Mouse (Mus musculus) thymus, adult 18-20 months (tissue): ENCODE measurements around the gene Nmnat2.

Experiments used
- DNase-seq, 2 experiments: peaks; one replicate each; pipeline ENCODE4 v3.0.0; 2022; ENCODE audit warnings: mixed read lengths in 2 of 2

Gene Nmnat2

DNA sequence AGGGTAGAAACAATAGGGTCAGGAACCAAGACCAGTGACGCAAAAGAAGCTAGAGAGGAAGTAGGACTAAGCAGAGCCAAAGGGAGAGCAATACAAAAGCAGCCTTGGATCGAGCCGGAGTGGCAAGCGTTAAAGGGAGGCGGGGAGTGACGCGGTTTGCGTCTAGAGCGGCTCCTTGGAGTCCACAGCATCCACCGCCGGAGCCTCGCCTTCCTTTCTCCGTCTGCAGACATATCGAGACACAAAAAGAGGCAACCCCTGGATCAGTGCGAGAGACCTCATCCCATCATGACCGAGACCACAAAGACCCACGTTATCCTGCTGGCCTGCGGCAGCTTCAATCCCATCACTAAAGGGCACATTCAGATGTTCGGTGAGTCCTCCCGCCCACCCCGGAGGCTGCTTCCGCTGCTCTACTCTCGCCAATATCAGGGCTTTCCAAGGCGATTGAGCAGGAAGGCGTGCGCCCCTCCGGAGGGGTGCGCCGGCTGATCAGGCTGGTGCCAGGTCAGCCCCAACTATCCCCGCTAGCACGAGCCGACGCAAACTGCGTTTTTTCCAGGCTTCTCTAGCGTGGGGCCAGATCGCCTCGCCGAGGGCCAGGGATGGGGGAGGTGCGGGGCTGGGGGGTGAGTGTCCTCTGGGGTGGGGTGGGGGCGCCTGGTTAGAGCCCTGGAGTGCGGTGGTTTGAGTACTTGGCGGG lies at the start of gene Nmnat2:
Nmnat2 (plus strand) TSS at position 173 of the 703 bp plus-strand sequence.
- no peak for DNase-seq

DNA sequence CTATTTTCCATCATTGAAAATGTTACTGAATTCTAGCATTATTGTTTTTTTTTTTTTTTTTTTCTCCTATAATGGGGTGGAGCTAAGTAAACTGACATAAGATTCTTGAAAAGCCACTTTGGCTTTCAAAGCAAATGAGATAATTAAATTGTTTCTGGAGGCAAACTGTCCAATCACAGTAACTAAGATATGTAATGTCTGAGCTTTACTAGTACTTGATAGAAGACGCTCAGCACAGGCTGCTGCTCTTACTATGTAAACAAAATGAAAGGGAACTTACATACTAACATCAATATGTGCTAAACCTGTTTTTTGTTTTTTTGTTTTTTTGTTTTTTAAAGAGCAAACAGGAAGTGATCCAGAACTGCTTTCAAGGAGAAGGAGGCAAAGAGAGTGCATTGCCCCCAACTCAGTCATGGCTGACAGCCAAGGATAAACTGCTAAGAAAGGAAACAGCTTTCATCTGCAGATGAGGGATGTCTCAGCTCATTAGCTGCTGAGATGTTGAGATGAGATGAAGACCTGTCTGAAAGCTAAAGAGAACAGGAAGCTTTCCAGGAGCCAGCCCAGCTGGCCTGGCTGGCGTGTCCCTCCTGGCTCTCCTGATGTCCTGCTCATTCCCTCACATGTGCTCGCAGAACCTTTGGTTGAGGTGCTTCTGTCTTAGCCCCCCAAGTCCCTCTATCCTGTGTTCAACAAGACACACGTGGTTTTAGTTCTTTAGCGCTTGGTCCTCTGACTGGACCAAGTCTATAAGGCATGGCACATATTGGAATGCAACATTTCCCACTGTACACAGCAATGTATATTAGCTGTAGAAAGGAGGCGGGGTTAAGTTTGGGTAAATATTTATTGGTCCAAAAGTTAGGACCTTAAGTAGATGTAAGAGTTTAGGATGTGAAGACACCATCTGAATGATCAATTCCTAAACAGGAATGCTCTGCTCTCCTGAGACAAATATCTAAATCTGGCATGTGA lies 41.0 kb upstream of the Nmnat2 start:
- no peak for DNase-seq

DNA sequence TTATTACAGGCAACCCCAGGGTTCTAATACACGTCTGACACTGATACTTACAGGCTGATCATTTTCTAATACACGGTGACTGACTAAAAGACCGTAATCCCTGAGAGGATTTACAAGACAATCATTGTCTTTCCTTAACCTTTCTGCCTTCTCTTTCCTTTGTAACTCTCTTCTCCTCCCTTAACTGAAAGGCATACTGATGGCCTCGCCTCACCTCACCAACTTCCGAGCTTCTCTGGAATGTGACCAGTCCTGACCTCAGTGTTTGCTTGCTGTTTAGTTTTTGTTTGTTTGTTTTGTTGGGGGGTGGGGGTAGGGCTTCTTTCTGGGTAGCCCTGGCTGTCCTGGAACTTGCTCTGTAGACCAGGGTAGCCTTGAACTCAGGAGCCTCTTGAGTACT lies 39.0 kb upstream of the Nmnat2 start:
- DNase-seq: no peak

DNA sequence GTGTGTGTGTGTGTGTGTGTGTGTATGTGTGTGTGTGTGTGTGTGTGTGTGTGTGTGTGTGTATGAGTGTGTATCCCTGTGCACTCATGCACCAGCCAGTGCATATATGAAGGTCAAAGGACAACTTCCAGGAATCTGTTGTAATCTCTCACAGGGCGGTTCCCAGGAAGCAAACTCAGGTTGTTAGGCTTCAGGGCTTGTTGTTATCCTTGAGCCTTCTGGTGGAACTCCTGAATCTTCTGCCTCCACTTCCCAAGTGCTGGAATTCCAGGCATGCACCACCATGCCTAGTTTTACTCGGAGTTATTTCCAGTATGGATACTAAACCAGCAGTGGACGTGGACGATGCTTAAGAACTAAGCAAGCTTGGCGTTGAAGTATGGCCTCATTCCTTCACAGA lies 37.9 kb upstream of the Nmnat2 start:
- no peak for DNase-seq

DNA sequence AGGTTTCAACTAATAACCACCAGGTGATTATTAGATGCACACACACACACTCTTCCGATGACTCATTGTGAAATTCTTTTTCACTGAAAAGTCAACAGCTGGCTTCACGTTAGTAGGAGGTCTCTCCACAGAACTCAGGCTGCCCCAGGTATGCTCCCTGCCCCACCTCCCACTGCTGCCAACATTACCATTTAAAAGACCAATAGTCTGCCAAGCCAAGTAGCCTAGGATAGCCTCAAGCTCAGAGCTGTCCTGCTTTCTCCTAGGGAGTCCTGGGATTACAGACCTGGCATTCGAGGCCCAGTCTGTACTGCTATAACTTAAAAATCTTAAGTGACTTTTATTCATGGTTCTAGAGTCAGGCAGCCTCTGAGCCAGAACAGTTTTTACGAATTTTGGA lies 37.2 kb upstream of the Nmnat2 start:
- DNase-seq: no peak

DNA sequence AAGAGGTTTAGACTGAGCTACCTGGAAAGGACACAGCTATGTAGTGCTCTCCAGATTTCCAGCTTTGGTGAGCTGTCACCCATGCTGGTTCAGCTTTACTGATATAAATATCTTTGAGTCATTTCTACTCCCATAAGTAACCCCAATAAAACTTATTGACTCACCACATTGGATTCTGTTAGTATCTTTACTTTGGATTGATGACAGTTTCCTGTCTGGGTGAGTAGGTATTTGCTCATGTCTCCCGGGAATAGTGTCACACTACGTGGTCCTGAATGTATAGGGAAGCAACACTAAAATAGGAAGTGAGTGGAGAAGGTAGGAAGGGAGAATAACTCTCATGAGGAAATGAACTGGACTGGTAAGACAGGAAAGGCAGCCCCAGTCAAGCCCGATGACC lies 33.0 kb upstream of the Nmnat2 start:
- no peak for DNase-seq

DNA sequence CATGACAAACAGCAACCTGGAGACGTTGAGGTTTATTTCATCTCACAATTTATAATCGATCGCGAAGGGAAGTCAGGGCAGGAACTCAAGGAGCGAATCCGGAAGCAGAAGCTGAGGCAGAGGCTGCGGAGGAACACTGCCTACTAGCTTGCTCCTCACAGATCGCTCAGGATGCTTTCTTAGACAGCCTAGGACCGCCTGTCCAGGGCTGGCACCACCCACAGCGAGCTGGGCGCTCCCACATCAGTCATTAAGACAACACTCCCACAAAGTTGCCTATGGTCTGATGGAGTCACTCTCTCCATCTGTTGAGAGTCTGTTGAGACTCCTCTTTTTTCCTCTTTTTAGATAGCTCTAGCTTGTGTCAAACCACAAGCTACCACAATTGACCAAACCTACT lies 20.8 kb upstream of the Nmnat2 start:
- no peak for DNase-seq

DNA sequence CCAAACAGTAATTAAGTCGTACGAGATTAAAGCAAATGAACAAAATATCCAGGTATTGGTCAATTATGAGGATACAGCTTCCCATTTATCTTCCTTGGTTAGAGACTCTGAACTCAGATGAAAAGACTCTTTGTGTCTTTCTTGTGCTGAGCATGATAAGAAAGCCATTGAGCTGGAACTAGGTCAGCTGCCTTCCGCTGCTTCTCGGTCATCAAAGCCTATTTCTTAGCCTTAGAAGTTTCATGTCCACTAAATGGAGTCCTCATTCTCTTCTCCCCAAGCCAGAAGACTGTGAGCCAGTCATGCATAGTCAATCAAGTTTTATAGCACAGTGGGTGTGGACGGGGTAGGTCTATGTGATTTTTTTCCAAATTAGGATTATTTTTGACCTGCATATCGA lies 19.3 kb upstream of the Nmnat2 start:
- no peak for DNase-seq

DNA sequence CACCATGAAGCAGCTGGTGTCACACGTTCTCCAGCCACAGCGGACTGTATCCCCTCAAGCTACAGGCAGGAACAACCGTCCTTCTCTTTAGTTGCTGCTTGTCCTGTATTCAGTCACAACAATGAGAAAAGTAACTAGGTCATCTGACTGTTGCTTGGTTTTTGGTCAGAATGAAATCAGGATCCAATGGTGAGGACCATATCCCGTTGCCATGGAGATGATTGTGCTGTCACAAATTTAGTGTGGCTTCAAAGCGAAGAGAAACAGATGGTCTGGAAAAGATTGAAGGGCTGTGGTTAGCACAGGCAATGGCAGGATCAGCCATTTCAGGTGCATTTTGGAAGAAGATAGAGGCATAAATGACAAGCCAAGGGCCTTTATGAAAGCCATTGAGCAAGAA lies 18.4 kb upstream of the Nmnat2 start:
- no peak for DNase-seq

DNA sequence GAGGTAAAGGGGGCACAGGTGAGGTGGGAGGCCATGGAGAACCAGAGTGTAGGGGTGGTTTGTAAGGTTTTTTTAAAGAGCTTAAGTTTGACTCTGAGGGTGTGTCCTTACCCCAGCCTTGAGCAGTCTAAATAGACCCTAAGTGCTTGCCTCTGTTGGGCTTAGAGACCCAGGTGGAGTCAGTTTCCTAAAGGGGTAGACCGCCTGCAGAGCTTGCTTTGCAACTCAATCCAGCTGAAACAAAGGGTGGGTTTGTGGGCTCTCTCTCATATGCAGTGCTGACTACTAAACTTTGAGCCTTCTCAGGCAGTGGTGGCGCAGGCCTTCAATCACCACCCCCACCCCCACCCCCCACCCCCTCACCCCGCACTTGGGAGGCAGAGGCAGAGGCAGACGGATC lies 11.8 kb upstream of the Nmnat2 start:
- no peak for DNase-seq

DNA sequence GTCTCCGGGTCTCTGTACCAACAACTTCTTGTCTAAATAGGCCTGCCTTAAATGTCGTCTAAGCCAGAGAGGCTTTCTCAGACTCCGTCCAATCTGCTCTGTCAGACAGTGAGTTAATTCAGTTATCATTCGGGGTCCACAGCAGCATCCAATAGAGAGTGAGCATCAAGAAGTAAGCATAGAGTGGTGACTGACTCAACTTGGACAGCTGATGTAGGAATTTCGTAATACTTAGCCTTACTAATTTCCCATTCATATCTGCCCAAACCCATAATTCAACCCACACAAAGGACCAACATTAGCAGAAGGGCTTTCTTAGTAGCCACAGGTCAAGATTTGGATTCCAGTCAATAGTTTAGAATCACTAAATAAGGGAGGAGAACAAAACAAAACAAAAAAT lies 626 bp upstream of the Nmnat2 start:
- DNase-seq: no peak

DNA sequence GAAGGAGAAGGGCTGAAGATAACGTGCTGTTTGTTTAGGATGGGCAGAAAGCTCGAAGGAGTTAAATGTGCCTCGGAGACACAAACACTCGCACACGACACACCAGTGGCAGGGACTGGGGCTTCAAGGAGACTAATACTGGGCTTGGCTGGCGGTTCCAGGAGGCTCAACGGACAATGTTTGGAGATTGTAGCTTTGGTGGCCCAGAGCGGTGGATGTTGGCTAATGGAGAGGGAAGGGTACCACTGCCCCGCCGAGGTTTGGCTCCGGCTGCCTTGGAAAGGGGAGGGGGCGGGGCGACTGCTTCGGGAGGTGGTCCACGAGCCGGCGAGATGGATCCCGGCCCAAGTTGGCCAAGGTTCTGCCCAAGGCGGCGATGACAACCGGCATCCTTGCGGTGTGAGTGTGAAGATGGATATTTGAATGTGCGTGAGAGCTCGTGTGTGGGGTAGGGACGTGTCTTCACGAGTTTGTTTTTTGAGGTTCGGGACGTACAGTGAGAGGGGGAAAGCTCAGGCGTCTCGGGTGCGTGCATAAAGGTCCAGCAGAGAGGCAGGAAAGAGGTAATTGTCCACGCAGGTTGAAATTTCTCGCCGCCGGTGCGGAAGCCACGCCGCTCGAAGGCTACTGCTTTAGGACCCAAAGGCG lies 895 bp downstream of the Nmnat2 start:
- DNase-seq: no peak

DNA sequence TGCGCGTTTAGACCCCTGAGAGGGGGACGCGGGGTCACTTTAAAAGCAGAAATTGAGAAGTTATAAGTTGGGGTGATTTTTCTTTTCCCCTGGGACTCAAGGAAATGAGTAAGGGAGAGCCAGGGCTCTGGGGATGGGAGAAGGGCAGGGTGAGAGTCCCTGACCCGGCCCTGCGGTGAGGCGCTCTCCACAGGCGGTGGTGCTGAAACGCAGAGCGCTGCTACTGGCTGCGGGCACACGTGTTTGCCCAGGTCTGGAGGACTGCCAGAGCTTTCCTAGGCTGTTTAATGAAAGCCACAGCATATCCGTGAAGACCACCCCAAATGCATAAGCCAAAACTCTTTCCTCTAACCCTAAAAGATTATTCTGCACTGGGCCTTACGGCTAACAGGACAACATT lies 1.4 kb downstream of the Nmnat2 start:
- DNase-seq: no peak

DNA sequence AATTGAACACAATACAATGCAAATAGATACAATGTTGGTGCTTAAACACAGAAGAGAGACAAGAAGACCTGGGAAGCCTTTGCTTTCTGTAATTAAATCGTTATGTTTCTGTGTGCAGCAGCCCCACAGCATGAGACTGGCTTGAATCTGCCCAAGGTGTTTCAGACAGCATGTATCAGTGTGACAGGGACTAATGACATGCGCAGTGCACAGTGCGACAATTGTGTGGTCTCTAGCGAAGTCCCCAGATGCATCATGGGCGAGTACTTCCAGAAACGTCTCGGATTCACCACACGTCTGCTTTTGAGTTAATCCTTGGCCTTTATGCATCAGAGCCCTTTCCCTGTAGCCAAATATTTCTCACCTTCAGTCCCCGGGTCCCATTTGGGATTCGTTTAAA lies 9.6 kb downstream of the Nmnat2 start:
- DNase-seq: no peak

DNA sequence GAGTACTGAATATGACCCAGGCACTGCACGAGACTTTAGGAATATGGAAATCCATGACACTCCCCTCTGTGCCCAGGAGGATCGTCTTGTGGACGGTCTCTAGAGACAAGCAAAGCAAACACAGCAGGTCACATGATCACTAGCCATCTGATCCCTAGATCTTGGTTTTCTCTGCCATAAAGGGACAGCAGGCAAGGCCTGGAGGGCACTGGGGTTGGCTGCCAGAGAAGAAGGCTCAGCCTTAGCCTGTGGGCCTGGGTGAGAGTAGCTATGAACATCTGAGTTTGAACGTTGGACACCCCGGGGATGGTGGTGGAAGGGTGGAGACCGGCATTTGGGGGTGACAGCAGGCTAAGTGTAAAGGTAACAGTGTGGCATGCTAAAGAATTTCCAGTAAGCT lies 11.4 kb downstream of the Nmnat2 start:
- no peak for DNase-seq

DNA sequence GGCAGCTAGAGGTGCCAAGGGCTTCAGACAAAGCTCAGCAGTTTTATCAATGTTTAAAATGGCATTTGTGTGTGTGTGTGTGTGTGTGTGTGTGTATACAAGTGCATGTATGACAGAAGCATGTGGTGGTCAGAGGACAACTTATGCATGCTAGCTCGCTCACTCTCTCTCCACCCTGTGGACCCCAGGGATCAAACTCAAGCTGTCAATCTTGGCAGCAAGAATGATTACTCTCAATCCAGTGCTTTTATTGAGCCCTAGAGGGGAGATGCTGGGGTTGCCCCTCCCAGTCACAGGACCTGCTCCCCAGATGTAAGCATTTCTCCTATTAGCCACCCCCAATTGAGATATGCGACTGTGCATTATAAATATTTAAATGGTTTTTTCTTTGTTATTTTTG lies 11.9 kb downstream of the Nmnat2 start:
- DNase-seq: no peak

DNA sequence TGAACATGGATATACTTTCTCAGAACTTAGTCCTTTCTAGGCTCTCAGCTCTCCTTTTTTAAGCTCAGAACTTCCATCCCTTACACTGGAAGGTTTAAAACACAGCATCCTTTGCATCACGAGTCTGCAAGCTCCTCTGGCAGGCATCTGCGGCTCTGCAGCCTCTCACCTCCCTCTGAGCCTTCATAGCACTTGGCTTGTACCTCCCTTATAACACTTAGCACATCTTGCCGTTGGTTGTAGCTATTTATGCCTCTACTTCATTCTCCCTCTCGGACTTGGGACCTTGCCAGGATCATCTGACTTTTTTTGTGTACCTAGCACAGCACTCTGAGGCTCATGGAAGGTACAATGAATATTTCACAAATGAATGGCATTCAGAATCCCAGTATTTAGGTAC lies 14.3 kb downstream of the Nmnat2 start:
- DNase-seq: no peak

DNA sequence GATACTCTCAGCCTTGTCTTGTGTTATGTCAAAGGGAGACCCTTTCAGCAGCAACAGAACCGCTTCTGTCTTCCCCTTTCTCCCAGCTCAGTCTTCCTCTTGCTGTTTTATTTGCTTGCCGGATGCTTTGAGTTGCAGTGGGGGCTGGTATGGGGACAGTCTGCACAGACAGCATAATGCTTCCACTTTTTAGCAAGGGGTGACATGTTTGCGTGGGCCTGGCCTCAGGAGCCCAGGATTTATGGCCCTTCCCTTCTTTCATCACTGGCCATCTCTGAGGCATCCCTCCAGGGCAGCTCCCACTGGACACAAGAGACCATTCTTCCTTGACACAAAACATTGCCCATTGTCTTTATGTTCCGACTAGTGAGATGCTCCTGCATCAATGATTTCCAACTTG lies 18.2 kb downstream of the Nmnat2 start:
- DNase-seq: no peak

DNA sequence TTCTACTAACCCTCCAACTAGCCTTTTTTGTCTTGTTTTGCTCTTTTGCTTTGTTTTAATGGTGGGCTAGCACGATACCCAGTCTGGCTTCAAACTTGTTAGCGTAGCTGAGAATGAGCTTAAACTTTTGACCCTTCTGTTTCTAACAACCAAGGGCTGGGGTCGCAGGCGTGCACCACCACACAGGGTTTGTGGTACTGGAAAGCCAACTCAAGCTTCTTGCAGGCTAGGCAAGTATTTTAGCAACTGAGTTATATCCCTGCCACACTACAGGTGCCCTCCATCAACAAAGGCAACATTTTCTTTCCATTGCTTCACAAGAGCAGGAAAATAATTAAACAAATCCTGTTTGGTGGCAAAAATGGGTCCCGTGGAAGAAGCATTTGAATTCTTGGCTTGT lies 18.6 kb downstream of the Nmnat2 start:
- no peak for DNase-seq

DNA sequence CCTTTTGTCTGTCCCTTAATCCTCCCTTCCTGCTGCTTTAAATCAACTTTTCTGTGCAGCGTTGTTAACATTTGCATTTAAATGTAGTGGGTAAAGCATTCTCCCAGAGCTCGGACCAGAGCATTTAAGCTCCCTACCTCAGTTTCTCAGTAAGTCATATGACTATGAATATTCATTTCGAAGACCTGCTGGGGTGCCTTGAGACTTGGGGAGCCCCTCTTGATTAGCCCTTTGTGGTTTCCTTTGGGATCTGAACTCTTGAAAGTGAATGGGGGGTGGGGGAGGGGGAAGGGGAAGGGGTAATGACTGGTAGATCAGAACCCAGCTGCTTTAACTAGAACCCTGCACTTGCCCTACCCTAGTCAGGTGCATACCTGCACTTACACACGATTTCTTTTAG lies 19.1 kb downstream of the Nmnat2 start:
- no peak for DNase-seq

DNA sequence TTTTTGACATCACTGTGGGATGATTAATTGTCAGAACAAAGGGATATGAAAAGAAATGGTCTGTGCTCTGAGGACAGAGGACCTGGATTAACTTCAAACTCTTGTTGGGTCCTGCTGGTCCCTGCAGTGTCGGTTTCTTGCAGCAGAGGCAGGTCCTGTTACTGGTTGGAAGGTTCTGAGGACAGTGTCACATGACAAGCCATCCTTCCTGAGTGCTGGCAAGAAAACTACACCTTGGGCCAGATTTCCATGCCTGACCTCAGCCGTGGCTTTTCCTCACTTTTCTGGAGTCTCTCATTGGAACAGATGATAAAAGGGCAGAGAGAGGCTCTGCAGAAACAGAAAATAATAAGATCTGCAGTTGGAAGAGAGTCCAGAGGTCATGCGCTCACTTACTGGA lies 20.4 kb downstream of the Nmnat2 start:
- no peak for DNase-seq

DNA sequence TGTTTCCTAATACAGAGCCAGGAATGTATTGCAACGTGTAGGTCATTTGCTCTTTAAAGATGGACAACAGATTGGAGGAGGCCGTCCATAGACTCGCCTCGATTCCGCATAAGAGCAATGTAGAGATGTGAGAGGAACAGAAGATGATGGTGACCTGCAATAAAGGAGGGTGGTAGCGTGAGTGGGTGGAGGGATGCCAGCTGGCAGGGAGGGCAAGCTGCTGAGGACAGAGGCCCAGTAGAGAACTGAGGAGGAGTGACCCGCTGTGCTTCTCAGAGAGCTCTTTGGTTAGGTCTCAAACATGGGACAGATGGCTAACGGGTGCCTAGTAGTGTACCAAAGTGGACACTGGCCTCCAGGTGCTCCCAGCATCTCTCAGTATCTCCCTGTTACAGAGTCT lies 23.9 kb downstream of the Nmnat2 start:
- DNase-seq: no peak

DNA sequence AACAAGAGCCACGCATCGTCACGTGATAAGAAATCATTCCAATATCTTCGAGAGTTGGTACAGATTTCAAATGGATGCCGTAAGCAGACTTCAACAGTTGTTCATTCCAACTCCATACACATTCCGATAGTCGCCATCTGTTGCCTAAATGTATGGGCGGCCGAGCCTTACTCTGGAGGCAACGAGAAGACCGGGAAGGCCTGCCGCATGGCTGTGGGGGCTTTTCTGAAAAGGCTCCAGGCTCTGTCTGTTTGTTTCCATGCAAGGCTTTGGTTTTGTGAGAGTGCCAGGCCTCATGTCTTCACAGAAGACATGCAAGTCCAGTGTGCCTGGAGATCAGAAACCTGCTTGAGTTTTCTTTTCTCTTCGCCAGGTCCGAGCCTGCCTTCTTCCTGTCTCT lies 28.6 kb downstream of the Nmnat2 start:
- DNase-seq: no peak

DNA sequence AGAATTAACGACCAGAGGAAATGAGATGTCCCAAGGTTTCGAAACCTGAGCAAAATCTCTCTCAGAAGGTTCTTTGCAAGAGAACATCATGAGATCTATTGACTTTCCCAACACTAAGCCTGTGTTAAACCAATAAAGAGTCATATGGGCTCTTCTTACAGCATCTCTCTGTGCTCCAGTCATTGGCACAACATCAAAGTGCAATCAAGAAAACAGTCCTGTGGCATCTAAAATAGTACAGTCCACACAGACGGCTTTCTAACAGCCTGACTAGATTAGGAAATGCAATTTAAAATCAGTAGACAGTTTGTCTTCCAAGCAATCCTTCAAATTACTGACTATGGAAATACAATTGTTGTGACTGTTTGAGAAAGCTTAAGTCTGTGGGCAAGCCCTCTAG lies 32.2 kb downstream of the Nmnat2 start:
- no peak for DNase-seq
